Mouse (Mus musculus): Measurements from ENCODE around the gene Hcfc1r1.

DNA sequence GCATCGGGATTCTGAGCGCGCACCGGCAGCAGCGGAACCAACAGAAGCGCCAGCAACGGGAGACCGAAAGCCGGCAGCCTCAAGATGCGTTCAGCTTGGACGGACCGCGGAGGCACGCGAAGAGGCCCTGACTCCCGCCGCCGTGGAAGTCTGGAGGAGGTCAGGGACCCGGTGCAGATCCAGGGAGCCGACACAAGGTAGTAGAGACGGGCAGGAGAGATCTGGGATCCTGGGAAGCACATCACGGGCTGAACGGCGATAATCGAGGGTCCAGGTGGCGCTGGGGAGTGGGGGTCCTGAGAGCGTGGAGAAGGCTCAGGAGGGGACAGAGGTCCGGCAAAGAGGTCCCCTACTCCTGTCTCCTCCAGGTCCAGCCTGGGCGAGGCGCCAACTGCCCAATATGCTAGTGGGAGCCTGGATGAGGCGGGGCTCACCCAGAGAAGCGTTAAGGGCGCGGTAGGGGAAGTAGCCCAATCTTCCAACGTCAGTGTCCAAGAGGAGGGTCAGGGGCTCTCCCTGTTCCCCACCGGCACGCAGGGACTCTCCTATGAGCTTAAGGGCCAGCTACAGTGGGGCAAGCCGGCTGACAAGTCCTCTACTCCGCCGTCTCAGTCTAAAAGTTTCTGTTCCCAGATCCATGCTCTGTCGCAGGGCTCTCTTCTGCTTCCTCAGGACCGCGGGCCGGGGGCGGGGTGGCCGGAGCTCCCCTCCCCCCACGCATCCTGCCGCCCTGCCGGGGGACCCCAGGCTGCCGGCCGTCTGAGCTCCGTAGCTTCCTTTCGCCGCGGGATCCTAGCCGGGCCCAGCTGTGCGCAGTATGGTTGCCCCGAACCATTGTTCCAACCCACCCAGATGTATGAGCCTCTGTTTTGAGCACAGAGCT, 28.5 kb upstream of the Hcfc1r1 start, which contains the start of gene Mmp25:
- TF ChIP-seq EP300 (IDR thresholded peaks at IDR 0.05; ENCODE audit: low read depth) = no peak
- no peak for TF ChIP-seq CTCF (IDR thresholded peaks at IDR 0.05; ENCODE audit: low read depth)
